Mouse (Mus musculus) spleen, postnatal 10 days (tissue): ENCODE measurements around the gene Pate2.
A peak's percentile ranks its signal among the peaks of the same experiment; 100 is the strongest.
"Not testable (repeated sequence)": the region's sequence is repeated elsewhere in the genome, so short reads cannot be mapped to it uniquely, and the experiment has no call there.

Experiments
- DNase-seq, 2 experiments: peaks; one replicate each; pipeline ENCODE4 v3.0.0; 2021 to 2022; ENCODE audit warnings: low spot score in 2 of 2

Gene Pate2

DNA sequence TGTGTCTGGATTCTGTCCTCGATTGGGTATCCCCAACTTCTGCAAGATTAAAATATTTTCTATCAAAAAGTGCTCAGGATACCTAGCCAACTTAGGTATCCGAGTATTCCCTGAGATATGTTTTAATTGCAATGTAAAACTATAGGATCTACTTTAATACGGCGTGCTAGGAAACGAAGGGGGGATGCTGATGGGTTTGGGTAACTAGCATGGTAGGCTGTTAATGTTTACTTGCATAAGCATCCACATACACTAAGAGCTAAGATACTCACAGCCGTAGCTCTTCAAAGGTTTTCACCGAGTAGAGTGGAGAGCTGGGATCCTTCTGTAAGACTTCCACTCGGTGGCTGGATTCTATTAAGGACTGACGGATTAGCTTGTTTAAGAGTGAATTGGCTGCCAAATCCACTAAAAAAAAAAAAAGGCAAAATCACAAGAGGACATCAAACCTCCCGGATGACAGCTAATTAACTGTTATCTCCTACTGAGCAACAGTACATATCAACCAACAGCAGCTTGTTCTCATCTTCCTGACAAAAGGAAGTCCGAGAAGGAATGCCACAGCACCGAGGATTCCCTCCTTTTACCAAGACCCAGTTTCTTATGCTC is 13.5 kb upstream of the Pate2 start:
- DNase-seq, result no peak

- peak in 1 of 2 experiments; percentile 24 for DNase-seq
Measured at GRCm38 (mm10) chr9:35558257-35559008, 11.7 kb upstream of the Pate2 start, which contains the start of the genes Ddx25 and Pus3. TSS of gene Ddx25 (minus strand) at chr9:35558528. TSS of gene Pus3 (plus strand) at chr9:35558595.

- DNase-seq, result peak; percentile 42 to 78
Measured at GRCm38 (mm10) chr9:35559009-35559890, 10.8 kb upstream of the Pate2 start.

- DNase-seq, result no peak
Measured at GRCm38 (mm10) chr9:35561076-35561475, 9.0 kb upstream of the Pate2 start.

- no peak for DNase-seq
Measured at GRCm38 (mm10) chr9:35561583-35561982, 8.5 kb upstream of the Pate2 start.

GRCm38 (mm10) chr9:35564536-35565240 is 5.4 kb upstream of the Pate2 start:
- no peak for DNase-seq

- DNase-seq, result no peak
Measured at GRCm38 (mm10) chr9:35567995-35568394, 2.1 kb upstream of the Pate2 start.

- no peak for DNase-seq
Measured at GRCm38 (mm10) chr9:35570663-35571062, 579 bp downstream of the Pate2 start.

- no peak for DNase-seq
Measured at GRCm38 (mm10) chr9:35574416-35574815, 4.3 kb downstream of the Pate2 start.

GRCm38 (mm10) chr9:35587674-35588073 is 17.6 kb downstream of the Pate2 start:
- no peak for DNase-seq

GRCm38 (mm10) chr9:35592903-35593302 is 22.8 kb downstream of the Pate2 start:
- no peak for DNase-seq

DNA sequence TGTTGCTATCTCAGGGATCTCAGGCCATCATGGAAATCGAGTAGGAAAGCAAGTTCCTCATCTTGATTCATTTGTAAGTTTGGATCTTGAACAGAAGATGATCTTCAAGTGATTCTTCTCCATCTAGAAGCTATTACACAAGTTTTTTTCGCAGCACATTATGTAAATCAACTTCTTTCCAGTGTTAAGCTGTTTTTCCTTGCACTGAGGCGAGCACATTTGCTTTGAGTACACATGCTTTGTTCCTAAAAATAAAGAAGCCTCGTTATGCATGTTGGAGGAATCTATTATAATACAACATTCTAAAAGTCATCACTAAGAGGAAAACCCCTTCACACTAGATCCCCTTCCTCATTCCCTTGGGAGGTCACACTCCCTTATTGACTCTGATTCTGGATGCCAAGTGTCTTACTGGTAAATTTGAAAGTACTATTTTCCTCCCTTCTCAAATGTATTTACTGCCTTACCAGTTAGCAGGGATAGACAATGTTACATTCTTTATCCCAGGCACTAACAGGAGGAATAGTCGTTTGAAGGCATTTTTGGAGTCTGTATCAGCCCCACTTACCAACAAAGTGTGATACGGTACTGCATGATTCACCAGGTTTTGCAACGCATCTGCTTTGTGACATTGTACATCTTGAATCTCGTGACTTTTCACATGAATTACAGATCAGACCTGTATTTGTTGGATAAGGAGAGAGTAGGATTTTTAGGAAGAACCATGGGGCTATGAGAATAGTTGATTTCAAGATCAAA is 37.7 kb downstream of the Pate2 start:
- no peak for DNase-seq

GRCm38 (mm10) chr9:35611841-35612240 is 41.8 kb downstream of the Pate2 start, which contains the start of gene Pate4:
TSS of gene Pate4 (minus strand) at chr9:35611941.
- DNase-seq, result no peak

GRCm38 (mm10) chr9:35614005-35614404 is 43.9 kb downstream of the Pate2 start:
- DNase-seq, result no peak

DNA sequence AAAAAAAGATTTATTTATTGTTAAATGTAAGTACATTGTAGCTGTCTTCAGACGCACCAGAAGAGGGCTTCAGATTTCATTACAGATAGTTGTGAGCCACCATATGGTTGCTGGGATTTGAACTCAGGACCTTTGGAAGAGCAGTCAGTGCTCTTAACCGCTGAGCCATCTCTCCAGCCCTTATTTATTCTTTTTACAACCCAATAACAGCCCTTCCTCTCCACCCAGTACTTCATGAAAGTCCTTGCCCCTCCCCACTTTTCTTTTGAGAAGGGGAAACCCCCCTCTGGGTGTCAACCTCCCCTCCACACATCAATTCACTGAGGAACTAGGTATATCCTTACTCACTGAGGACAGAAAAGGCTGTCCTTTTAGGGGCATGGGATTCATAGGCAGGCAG is 46.7 kb downstream of the Pate2 start:
- DNase-seq, result not testable (repeated sequence)

- DNase-seq, result no peak
Measured at GRCm38 (mm10) chr9:35632981-35633380, 62.9 kb downstream of the Pate2 start.

DNA sequence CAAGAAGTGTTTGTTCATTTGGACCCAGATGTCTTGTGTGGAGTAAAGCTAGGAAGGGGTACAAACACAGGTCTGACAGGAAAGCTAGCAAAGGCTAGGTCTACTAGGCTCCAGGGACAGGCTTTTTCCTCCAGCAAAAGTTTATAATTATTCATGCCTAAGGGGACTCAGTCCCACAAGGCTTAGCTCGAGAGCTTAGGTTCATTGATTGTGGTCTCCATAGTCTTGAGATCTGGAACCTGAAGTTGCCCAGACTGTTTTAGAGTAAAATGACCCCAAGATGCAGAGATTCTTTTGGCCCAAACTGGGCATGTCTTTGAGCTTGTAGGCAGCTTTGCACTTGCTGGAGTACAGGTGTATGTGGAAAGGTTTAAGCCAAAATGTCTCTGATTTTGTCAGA is 78.0 kb downstream of the Pate2 start, which contains the start of gene Pate3:
Gene Pate3, minus strand, starts transcription at position 101 of the 400 bp plus-strand sequence.
- no peak for DNase-seq

DNA sequence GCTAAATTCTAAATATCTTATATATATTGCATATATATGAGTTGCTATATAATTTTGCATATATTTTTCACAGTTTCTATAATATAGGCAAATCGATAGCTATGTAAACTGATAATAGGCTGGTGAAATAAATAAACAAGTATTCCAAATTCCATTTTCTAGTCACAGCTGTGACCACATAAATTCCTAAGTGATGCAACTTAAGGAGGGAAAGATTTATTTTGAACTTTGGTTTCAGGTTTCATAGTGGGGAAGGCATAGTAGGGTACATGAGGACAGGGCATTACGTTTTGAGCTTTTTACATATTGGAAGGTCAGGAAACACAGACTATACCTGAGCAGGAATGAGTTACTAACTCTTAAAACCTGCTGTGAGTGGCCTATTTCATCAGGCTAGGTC is 103.5 kb downstream of the Pate2 start:
- no peak for DNase-seq

DNA sequence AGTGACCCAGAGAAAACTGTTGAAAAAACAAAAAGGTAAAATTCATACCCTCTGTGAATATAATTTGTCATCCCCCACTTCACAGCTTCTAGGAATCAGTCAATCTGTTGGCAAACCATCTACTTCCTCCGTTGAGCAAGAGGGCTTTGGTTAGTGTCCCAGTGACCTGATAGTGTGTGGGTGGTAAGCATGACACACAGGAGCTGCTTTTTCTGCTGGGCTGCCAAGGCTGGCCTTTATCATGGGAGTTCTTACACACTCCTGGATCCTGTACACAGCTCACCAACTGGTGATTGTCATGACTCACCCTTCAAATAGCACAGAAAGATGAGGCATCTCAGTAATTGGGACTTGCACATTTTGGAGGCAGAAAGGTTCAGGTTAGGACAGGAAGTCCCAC is 116.9 kb downstream of the Pate2 start, which contains the start of gene Pate1:
Gene Pate1, minus strand, starts transcription at position 378 of the 400 bp plus-strand sequence.
- no peak for DNase-seq

DNA sequence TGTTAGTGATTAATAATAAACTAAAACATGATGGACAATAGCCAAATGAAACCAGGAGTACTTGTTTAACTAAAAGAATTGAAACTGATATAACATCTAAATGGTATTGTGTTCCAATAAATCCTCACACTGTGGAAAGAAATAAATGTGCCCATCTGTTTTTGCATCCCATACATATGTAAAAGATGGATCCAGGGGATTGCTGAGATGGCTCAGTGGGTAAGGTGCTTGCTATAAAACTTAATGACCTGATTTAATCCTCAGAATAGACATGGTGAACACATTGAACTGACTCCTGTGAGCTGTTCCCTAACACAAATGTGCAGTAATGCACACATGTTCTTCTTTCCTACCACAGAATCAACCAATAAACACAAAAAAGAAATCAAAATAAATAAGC is 121.8 kb downstream of the Pate2 start:
- no peak for DNase-seq

DNA sequence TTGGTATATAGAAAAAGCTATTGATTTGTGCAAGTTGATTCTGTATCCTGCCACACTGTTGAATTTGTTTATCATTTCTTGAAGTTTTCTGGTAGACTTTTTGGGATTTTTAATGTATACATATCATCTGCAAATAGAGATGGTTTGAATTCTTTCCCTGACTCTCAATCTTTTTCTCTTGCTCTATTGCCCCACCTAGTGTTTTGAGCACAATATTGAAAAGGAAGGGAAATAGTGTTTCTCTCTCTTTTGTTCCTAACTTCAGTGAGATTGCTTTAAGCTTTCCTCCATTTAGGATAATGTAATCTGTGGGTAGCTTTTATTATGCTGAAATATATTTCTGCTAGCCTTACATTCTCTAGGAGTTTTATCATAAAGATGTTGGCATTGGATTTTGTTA is 137.2 kb downstream of the Pate2 start:
- DNase-seq, result no peak
